Mouse (Mus musculus) heart, adult 2 months (tissue): ENCODE results near the gene Mrpl9.

ENCODE experiments used
- CTCF ChIP-seq: fragments of 200-600 bp; IDR thresholded peaks from 2 replicates; pipeline ENCODE4 v1.8.1; 2022; ENCODE audit warnings: antibody characterized with exemption, mild to moderate bottlenecking, moderate library complexity
- EP300 ChIP-seq: fragments of 200-500 bp; IDR thresholded peaks from 2 replicates; pipeline ENCODE4 v1.6.1; 2011; ENCODE audit warnings: low read depth, low read length, control low read depth; ENCODE audit not compliant: insufficient read depth
- POLR2A ChIP-seq: fragments of 200-500 bp; IDR thresholded peaks from 2 replicates; pipeline ENCODE4 v1.6.1; 2011; ENCODE audit warnings: mild to moderate bottlenecking, low read depth, low read length, control low read depth; ENCODE audit not compliant: insufficient read depth

GRCm38 (mm10) chr3:94481429-94481828 lies 38.3 kb downstream of the Mrpl9 start:
- TF ChIP-seq POLR2A (no peak), CTCF (no peak), EP300 (no peak)
